Mouse (Mus musculus): Measurements from ENCODE around the gene Pgd.

DNA sequence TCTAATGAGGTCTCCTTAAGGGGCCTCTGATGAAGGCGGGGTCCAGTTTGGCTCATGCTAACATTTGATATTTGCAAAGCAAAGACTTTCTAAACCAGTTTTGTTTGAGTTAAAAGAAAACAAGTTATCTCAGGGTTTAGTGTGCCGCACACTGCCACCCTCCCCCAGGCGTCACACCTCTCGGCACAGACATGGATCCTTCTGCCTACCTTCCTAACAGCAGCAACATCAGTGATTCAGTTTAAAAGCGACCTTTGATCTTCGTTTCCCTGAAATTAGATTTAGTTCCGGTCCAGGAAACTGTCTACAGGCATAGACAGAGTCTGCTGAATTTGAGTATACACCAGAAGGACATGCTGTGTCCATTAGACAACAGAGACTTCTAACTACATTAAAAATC lies 11.8 kb upstream of the Pgd start:
- no peak for TF ChIP-seq CTCF (conservative IDR thresholded peaks at IDR 0.05; ENCODE audit: low read length)
- no peak for TF ChIP-seq POU5F1 (IDR thresholded peaks at IDR 0.05; ENCODE audit: borderline replicate concordance, low read length)
- TF ChIP-seq NANOG (IDR thresholded peaks at IDR 0.05; ENCODE audit: borderline replicate concordance, low read length) = no peak
